Mouse (Mus musculus): ENCODE data around the gene Hmgn2.

GRCm38 (mm10) chr4:133942679-133943078 lies 25.8 kb downstream of the Hmgn2 start:
- TF ChIP-seq POLR2A (IDR thresholded peaks at IDR 0.05; ENCODE audit: borderline replicate concordance, extremely low read depth, insufficient read depth, insufficient read length, poor library complexity, severe bottlenecking) (no peak), CTCF (IDR thresholded peaks at IDR 0.05; ENCODE audit: borderline replicate concordance, extremely low read depth, insufficient read depth, insufficient read length) (no peak)
